ENCODE assay signal across 25 mouse cellular contexts in genomic region chr14:101976021-101976685, GRCm38 (mm10).
A peak's percentile ranks its signal among the peaks of the same experiment; 100 is the strongest.
DNase-seq lines count a peak whose midpoint lies in the region; ATAC-seq lines count a peak whose summit lies in the region.
"Had no signal": no experiment of that assay in that cellular context is flagged by ENCODE, and none has a peak within 500 bp of the region (broad histone marks: within the 10 kb centered on the region; RNA-seq: fewer than 3 reads in every experiment).

No protein-coding gene starts in this region.

- H3K9ac ChIP-seq in midbrain, embryonic 11.5 days (ENCODE audit: low read length): no peak overlapping the region
- H3K9ac ChIP-seq in midbrain, embryonic 16.5 days (ENCODE audit: low read depth, low read length): no peak overlapping the region
- H3K9ac ChIP-seq: embryonic facial prominence, embryonic 12.5 days; forebrain, embryonic 12.5 days; liver, embryonic 15.5 days; lung, embryonic 15.5 days had no signal

- DNase-seq in frontal cortex, postnatal 36 days (ENCODE audit: low spot score in 2 of 2): no peak
- peak; percentile 51 for DNase-seq in midbrain, embryonic 11.5 days (ENCODE audit: low spot score, missing footprints)
- DNase-seq in cerebellum, adult 8-10 months: peak; percentile 30
- DNase-seq in cerebellum, postnatal 36 days: peak; percentile 42 to 49
- DNase-seq in kidney, postnatal 4 days: no peak
- no peak for DNase-seq in left cerebral cortex, postnatal 14 days (ENCODE audit: low spot score in 2 of 2)
- DNase-seq: heart, adult 11 months; kidney, postnatal 36 days; layer of hippocampus, adult 9-11 months; liver; lung, postnatal 36 days; thymus, adult 18-20 months; thymus, postnatal 4 days had no signal

- WGBS in midbrain, embryonic 11.5 days: 85% methylated on average over 11 of the region's 11 CpGs
- 68% methylated on average over 11 of the region's 11 CpGs for WGBS in midbrain, embryonic 16.5 days

- no peaks in the 10 kb centered on the region for H3K36me3 ChIP-seq in midbrain, embryonic 11.5 days (ENCODE audit: control insufficient read depth, insufficient read depth, low read length)
- H3K36me3 ChIP-seq in midbrain, embryonic 16.5 days (ENCODE audit: control insufficient read depth, insufficient read depth, low read length): no peaks in the 10 kb centered on the region
- H3K36me3 ChIP-seq: embryonic facial prominence, embryonic 12.5 days; forebrain, embryonic 12.5 days; hindbrain, embryonic 10.5 days; limb, embryonic 10.5 days; liver, embryonic 15.5 days; lung, embryonic 15.5 days had no signal

- H3K27ac ChIP-seq in midbrain, embryonic 11.5 days (ENCODE audit: low read depth, low read length): no peak overlapping the region
- H3K27ac ChIP-seq in midbrain, embryonic 16.5 days (ENCODE audit: low read length): no peak overlapping the region
- H3K27ac ChIP-seq: embryonic facial prominence, embryonic 12.5 days; forebrain, embryonic 12.5 days; hindbrain, embryonic 10.5 days; hindbrain, postnatal 0 days; limb, embryonic 10.5 days; liver, embryonic 15.5 days; lung, embryonic 15.5 days had no signal

- ATAC-seq in frontal cortex, adult (ENCODE audit: low TSS enrichment): peak; percentile 55; the same call in 1 of the 2 replicates
- no peak for ATAC-seq in midbrain, embryonic 11.5 days (ENCODE audit: low FRiP score)
- ATAC-seq in midbrain, embryonic 16.5 days: no peak; the same call in 1 of the 2 replicates
- ATAC-seq: hindbrain, postnatal 0 days; intestine, postnatal 0 days had no signal

- H3K4me1 ChIP-seq in midbrain, embryonic 11.5 days (ENCODE audit: control insufficient read depth, insufficient read depth, low read length): no peaks in the 10 kb centered on the region
- H3K4me1 ChIP-seq in midbrain, embryonic 16.5 days (ENCODE audit: control insufficient read depth, insufficient read depth, low read length): no peaks in the 10 kb centered on the region
- H3K4me1 ChIP-seq: embryonic facial prominence, embryonic 12.5 days; forebrain, embryonic 12.5 days; liver, embryonic 15.5 days; lung, embryonic 15.5 days; megakaryocyte, embryonic 14.5 days had no signal

- no peaks in the 10 kb centered on the region for H3K27me3 ChIP-seq in midbrain, embryonic 11.5 days (ENCODE audit: control insufficient read depth, insufficient read depth, low read length)
- H3K27me3 ChIP-seq in midbrain, embryonic 16.5 days (ENCODE audit: control insufficient read depth, insufficient read depth, low read depth, low read length): no peaks in the 10 kb centered on the region
- H3K27me3 ChIP-seq: embryonic facial prominence, embryonic 12.5 days; forebrain, embryonic 12.5 days; liver, embryonic 15.5 days; lung, embryonic 15.5 days; megakaryocyte, embryonic 14.5 days had no signal

- no peaks in the 10 kb centered on the region for H3K9me3 ChIP-seq in midbrain, embryonic 11.5 days (ENCODE audit: control insufficient read depth, low read length)
- H3K9me3 ChIP-seq in midbrain, embryonic 16.5 days (replicated peaks; ENCODE audit: control insufficient read depth, low read length, poor library complexity, severe bottlenecking): no peaks in the 10 kb centered on the region
- H3K9me3 ChIP-seq: embryonic facial prominence, embryonic 12.5 days; forebrain, embryonic 12.5 days; hindbrain, embryonic 10.5 days; limb, embryonic 10.5 days; liver, embryonic 15.5 days; lung, embryonic 15.5 days had no signal

- no peak overlapping the region for H3K4me3 ChIP-seq in midbrain, embryonic 11.5 days (ENCODE audit: low read depth, low read length)
- H3K4me3 ChIP-seq in midbrain, embryonic 16.5 days (ENCODE audit: low read depth, low read length): no peak overlapping the region
- H3K4me3 ChIP-seq: embryonic facial prominence, embryonic 12.5 days; forebrain, embryonic 12.5 days; hindbrain, embryonic 10.5 days; limb, embryonic 10.5 days; liver, embryonic 15.5 days; lung, embryonic 15.5 days; megakaryocyte, embryonic 14.5 days had no signal

- intact Hi-C loops in left cerebral cortex, postnatal 14 days (cut with DNase I): no loop called here

- H3K4me2 ChIP-seq in midbrain, embryonic 11.5 days: no peak overlapping the region
- H3K4me2 ChIP-seq in midbrain, embryonic 16.5 days (ENCODE audit: low read length): no peak overlapping the region
- H3K4me2 ChIP-seq: embryonic facial prominence, embryonic 12.5 days; forebrain, embryonic 12.5 days; heart, embryonic 11.5 days; liver, embryonic 15.5 days; lung, embryonic 15.5 days had no signal

Comparison
In these comparisons a context has a peak if more than half of its experiments do, and no peak if none do; other contexts are left out.
1. DNase-seq: peak in midbrain, embryonic 11.5 days (single experiment), cerebellum, adult 8-10 months (single experiment) and cerebellum, postnatal 36 days (2 of 2); none in frontal cortex, postnatal 36 days (0 of 2), kidney, postnatal 4 days (0 of 2) and left cerebral cortex, postnatal 14 days (0 of 2).